Mouse (Mus musculus) limb, embryonic 14.5 days (tissue): Measurements from ENCODE around the gene Cbln3. TPM values are rescaled to one million over a fixed set of nuclear protein-coding genes. Genes with fewer than 3 reads are reported as not detected.
A peak's percentile ranks its signal among the peaks of the same experiment; 100 is the strongest.

Source experiments
- ATAC-seq: fragments of 200-750 bp; cut with Nextera tagmentation; 2 replicates; pipeline ENCODE4 v1.8.0; 2017; ENCODE audit warnings: low read depth, moderate number of reproducible peaks, moderate TSS enrichment; ENCODE audit not compliant: low FRiP score
- DNase-seq: peaks from one replicate; pipeline ENCODE4 v3.0.0-alpha.2; 2015; ENCODE audit warnings: low spot score
- H3K27ac ChIP-seq: fragments of 300-500 bp; sonication (generic); replicated peaks from 2 replicates; pipeline ENCODE4 v1.5.1; 2014; ENCODE audit warnings: low read depth, mild to moderate bottlenecking, low read length, moderate library complexity, mixed read lengths
- H3K27me3 ChIP-seq: fragments of 300-500 bp; sonication (generic); 2 replicates; pipeline ENCODE4 v1.6.1; 2014; ENCODE audit warnings: low read length, mixed read lengths; ENCODE audit not compliant: control insufficient read depth, insufficient read depth
- H3K36me3 ChIP-seq: fragments of 300-500 bp; sonication (generic); 2 replicates; pipeline ENCODE4 v1.6.1; 2014; ENCODE audit warnings: mild to moderate bottlenecking, low read length, moderate library complexity, mixed read lengths; ENCODE audit not compliant: control insufficient read depth, insufficient read depth
- H3K4me1 ChIP-seq: fragments of 300-500 bp; sonication (generic); 2 replicates; pipeline ENCODE4 v1.6.1; 2014; ENCODE audit warnings: antibody characterized with exemption, low read length, mixed read lengths; ENCODE audit not compliant: control insufficient read depth, insufficient read depth
- H3K4me2 ChIP-seq: fragments of 300-500 bp; sonication (generic); replicated peaks from 2 replicates; pipeline ENCODE4 v1.6.1; 2014; ENCODE audit warnings: low read depth, mild to moderate bottlenecking, low read length, moderate library complexity; ENCODE audit not compliant: severe bottlenecking
- H3K4me3 ChIP-seq: fragments of 300-500 bp; sonication (generic); replicated peaks from 2 replicates; pipeline ENCODE4 v1.5.1; 2014; ENCODE audit warnings: low read length
- H3K9ac ChIP-seq: fragments of 300-500 bp; sonication (generic); 2 replicates; pipeline ENCODE4 v1.6.1; 2014; ENCODE audit warnings: mild to moderate bottlenecking, low read depth, low read length, moderate library complexity; ENCODE audit not compliant: severe bottlenecking
- H3K9me3 ChIP-seq: fragments of 300-500 bp; sonication (generic); 2 replicates; pipeline ENCODE4 v1.6.1; 2016; ENCODE audit warnings: low read length; ENCODE audit not compliant: control insufficient read depth
- POLR2A ChIP-seq: fragments of 200-500 bp; IDR thresholded peaks from 2 replicates; pipeline ENCODE4 v1.8.0; 2012; ENCODE audit warnings: inconsistent platforms, mild to moderate bottlenecking, moderate library complexity, borderline replicate concordance; ENCODE audit not compliant: insufficient read depth, insufficient read length; ENCODE audit errors: extremely low read depth
- WGBS: fragments of 180-500 bp; shearing (Covaris S2); extraction: QIAGEN DNeasy Blood & Tissue Kit; methylation state at CpG from one replicate; pipeline ENCODE4 v1.1.7; 2014; 5-methylcytosine and 5-hydroxymethylcytosine counted together
- polyA plus RNA-seq, 2 experiments: library from polyadenylated mRNA; depleted of rRNA in 1 of 2; stranded (reverse) in 1 of 2; unstranded in 1 of 2; fragments of >200 nt; fragmentation: Nextera tagmentation in 1 of 2; extraction: Ambion mirVana in 1 of 2; gene quantifications; 2 replicates each; pipeline versions ENCODE4 v1.2.1 to v1.2.3; 2012 to 2014

The Cbln3 gene
- polyA plus RNA-seq, 2 experiments, result 0.54 to 1.0 TPM

DNA sequence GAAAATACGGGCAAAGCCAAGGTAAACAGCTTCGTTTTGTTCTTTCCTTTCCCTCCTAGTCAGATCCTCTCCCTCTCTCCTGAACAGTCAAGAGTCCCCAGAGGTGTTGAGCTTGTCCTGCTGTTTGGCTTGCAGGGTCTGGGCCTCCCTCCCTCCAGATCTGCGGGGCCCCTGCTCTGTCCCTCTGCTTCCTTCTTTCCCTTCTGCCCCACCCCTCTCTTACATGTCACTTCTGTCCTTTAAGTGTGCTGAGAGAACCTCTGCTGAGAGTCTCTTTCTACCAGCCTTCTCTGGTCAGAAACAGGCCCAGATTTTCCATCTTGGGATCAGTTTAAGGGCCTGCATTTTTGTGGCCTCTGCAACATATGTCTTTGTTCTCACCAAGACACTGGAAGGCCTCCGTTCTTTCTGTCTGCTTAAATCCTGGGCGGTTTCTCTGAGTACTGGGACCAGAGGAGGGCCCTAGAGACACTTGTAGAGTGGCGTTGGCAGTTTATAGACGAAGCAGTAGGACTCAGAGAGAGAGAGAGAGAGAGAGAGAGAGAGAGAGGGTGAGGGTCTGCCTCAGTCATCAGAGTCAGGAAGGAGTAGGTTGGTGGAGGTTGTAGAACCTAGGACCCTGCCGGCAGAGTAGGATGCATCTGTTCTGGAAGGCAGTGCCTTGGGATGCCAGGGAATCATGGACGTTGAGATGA, 29.6 kb downstream of the Cbln3 start:
- H3K9me3 ChIP-seq, result no peaks in the 10 kb centered on the region
- H3K4me2 ChIP-seq, result peak overlapping the region; percentile 95
- no peak for DNase-seq
- H3K27ac ChIP-seq, result peak overlapping the region; percentile 96
- peak overlapping the region; percentile 75 for H3K9ac ChIP-seq
- peak overlapping the region; percentile 66 for H3K4me3 ChIP-seq
- no peaks in the 10 kb centered on the region for H3K27me3 ChIP-seq
- H3K36me3 ChIP-seq, result peaks cover 20% of the 10 kb centered on the region
- no peak for TF ChIP-seq POLR2A
- ATAC-seq, result no peak
- H3K4me1 ChIP-seq, result peaks cover 43% of the 10 kb centered on the region
- WGBS, result 0% methylated on average over 9 of the region's 9 CpGs

DNA sequence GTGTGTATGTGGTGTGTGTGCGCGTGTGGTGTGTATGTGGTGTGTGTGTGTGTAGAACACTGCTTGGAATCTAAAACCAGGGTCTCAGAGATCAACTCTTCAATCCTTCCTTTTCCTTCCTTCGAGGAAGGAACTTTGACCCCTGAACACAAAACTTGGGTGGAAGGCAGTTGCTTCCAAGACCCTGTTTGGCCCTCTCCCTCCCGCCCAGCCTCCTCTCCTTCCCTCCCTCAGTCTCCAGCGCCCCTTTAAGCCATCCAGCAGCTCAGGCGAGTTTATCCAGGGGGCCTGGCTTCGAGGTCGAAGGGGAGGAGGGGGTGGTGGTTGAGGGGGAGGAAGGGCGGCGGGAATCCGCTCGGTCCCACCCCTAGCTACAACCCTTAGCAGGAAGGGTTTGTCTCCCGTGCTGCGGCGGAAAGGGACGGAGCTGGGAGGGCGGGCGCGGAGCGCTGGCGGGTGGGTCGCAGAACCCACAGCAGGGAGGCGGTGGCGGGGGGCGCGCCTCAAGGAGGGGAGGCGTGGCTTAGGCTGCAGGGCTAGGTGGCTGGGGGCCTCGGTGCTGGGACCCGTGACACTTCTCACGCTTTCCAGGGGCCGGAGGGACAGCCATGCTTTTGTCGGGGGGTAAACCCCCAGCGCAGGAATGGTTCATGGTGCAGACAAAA, 30.4 kb downstream of the Cbln3 start, which contains the start of gene Nynrin:
Gene Nynrin, plus strand, starts transcription at position 390 of the 665 bp plus-strand sequence.
- WGBS, result under 1% methylated on average over 21 of the region's 33 CpGs

GRCm38 (mm10) chr14:55852646-55853551, 31.3 kb downstream of the Cbln3 start:
- no peaks in the 10 kb centered on the region for H3K9me3 ChIP-seq
- H3K9ac ChIP-seq, result peak overlapping the region; percentile 75
- DNase-seq (peak; percentile 84), ATAC-seq (peak; percentile 84)
- H3K4me3 ChIP-seq, result peak overlapping the region; percentile 66
- peaks cover 41% of the 10 kb centered on the region for H3K4me1 ChIP-seq
- 2% methylated on average over 11 of the region's 11 CpGs for WGBS
- H3K27ac ChIP-seq, result peak overlapping the region; percentile 96
- peaks cover 9% of the 10 kb centered on the region for H3K36me3 ChIP-seq
- H3K4me2 ChIP-seq, result peak overlapping the region; percentile 95
- no peak for TF ChIP-seq POLR2A
- no peaks in the 10 kb centered on the region for H3K27me3 ChIP-seq

More for the DNA sequence above, 30.4 kb downstream of the Cbln3 start, which contains the start of gene Nynrin:
- H3K27ac ChIP-seq, result peak within 1 kb of the TSS; percentile 96
- peak within 1 kb of the TSS; percentile 75 for H3K9ac ChIP-seq
- H3K4me3 ChIP-seq, result peak within 1 kb of the TSS; percentile 66
- no peaks in the 10 kb centered on the region for H3K27me3 ChIP-seq
- ATAC-seq (peak; percentile 88), DNase-seq (peak; percentile 91)
- peaks cover 43% of the 10 kb centered on the region for H3K4me1 ChIP-seq
- H3K4me2 ChIP-seq, result peak within 1 kb of the TSS; percentile 95
- peaks cover 14% of the 10 kb centered on the region for H3K36me3 ChIP-seq
- no peaks in the 10 kb centered on the region for H3K9me3 ChIP-seq
- no peak for TF ChIP-seq POLR2A

- DNase-seq (no peak), ATAC-seq (no peak)
- H3K4me2 ChIP-seq, result no peak overlapping the region
- H3K9me3 ChIP-seq, result no peaks in the 10 kb centered on the region
- no peak overlapping the region for H3K4me3 ChIP-seq
- no peak for TF ChIP-seq POLR2A
- H3K36me3 ChIP-seq, result no peaks in the 10 kb centered on the region
- no peaks in the 10 kb centered on the region for H3K27me3 ChIP-seq
- H3K4me1 ChIP-seq, result peaks cover 21% of the 10 kb centered on the region
- WGBS, result 65% methylated on average over 6 of the region's 6 CpGs
- H3K9ac ChIP-seq, result no peak overlapping the region
- H3K27ac ChIP-seq, result no peak overlapping the region
Observed at GRCm38 (mm10) chr14:55850885-55851284, 33.3 kb downstream of the Cbln3 start.
